Mouse (Mus musculus): ENCODE measurements at regions not wholly inside any gene's neighbourhood (a gene's known extent, or its start where the extent isn't known, plus 50 kb on each side); places are given as distances from the start of the nearest gene placed in this dataset.

GRCm38 (mm10) chr14:81622063-81622462 lies 1638.2 kb downstream of the Olfm4 start:
- DNase-seq = peak; percentile 17
